Mouse (Mus musculus): Measurements from ENCODE around the gene Lin9.
A peak's percentile ranks its signal among the peaks of the same experiment; 100 is the strongest.
"Not testable (repeated sequence)": the region's sequence is repeated elsewhere in the genome, so short reads cannot be mapped to it uniquely, and the experiment has no call there.

Lin9 gene

DNA sequence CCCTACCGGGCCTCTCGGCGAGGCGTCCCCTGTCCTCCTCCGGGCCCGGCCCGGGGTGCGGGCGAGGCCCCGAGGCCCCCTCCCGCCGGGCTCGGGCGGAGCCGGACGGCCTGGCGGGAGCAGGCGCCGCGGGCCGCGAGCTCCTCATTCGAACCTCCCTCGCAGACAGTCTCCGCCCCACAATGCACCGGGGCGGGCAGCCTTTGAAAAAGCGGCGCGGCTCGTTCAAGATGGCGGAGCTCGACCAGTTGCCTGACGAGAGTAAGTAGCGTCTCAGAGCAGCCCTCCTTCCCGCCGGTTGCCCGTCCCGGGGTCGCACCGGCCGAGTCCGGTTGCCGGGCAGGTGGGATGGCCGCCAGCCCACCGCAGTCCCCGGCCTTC is at the start of gene Lin9:
Lin9 (plus strand) TSS at position 14 of the 381 bp plus-strand sequence.
- peak; percentile 92 to 94 for DNase-seq

DNA sequence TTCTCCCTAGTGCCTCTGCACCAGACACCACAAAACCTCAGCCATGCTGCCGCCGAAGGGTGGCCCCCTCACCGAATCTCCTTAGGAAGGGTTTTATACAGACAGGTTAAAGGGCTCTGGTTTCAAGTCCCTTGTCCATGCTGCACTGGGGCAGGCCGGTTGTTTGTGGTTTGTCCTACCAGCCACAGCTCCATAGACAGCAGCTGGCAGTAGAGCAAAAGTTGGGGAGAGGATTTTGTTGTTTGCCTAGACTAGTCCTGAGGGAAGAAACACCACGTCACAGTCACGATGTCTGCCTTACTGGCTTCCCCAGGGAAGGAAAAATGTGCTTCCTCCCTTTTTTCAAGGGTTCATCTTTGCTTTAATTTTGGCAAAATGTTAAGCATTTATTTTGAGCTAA is 40.4 kb upstream of the Lin9 start:
- no peak for DNase-seq

GRCm38 (mm10) chr1:180601806-180602205 is 39.1 kb upstream of the Lin9 start:
- no peak for DNase-seq

DNA sequence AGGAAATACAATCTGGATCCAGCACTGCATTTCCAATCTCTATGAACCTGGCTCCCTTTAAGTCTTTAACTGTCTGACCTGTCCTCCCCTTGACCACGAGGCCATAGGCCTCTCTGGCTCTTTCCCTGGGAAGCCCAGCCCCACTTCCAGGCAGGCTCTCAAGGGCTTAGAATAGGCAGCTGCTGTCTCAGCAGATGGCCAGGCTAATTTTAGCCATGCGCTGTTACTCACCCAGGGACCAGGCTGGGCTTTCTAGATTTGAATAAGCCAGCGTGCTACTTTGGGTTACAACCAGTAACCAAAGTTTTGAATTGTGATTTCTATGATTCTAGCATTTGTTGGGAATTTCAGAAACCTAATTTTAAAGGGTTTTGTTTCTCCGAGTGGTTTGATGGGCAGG is 36.4 kb upstream of the Lin9 start:
- peak; percentile 16 to 58 for DNase-seq

DNA sequence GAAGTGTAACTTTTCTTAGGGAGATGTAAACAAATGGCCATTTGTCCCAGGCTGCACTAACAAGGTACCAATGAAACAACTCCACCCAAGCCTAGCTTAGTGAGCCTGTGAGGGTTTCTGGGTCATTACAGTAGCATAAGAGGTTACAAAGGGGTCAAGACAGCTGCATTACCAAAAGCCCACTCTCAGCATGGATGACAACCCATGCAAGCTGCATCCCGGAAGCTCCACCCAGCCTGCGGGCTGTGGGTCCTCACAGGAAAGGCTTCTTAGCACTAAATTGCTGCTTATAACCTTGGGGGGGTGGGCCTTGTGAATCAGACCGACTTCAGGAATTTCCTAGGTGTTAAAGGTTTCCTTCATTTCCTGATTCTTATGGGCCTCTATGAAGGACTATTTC is 34.8 kb upstream of the Lin9 start:
- DNase-seq: peak in 1 of 2 experiments; percentile 3

DNA sequence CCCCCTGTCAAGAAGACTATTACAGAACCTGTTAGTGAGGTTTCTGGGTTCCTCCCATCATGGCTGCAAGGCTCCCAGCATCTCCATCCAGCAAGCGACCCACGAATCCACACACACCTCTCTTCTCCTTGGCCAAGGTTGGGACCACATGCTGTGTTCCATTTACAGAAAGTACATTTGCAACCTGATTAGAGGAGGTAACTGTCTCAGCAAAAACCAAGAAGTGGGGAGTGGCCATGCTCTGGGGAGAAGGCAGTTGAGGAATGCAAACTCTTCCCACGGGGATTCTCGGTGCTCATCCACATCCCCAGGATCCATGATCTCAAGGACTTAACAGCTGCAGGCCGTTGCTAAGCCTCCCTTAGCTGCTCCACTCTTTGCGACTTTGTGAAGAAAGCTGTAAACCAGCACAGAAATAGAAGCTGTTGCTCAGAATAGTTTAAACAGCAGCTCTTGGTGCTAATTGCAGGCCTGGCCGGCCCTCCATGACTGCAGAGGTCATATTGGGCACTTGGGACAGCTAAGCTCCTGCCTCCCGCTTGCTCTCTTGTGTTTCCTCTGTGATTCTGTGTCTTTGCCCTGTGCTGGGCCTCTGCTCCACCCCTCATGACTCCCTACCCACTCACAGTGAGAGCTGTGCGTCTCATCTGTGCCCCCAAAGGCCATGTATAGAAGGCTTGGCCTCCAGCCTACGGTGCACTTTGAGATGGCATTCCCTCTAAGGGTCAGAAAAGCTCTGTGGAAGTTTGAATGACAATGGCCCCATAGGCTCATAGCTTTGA is 34.0 kb upstream of the Lin9 start:
- DNase-seq: no peak

GRCm38 (mm10) chr1:180607578-180607879 is 33.4 kb upstream of the Lin9 start:
- peak in 1 of 2 experiments; percentile 7 for DNase-seq

GRCm38 (mm10) chr1:180611842-180612241 is 29.1 kb upstream of the Lin9 start:
- DNase-seq: not testable (repeated sequence)

DNA sequence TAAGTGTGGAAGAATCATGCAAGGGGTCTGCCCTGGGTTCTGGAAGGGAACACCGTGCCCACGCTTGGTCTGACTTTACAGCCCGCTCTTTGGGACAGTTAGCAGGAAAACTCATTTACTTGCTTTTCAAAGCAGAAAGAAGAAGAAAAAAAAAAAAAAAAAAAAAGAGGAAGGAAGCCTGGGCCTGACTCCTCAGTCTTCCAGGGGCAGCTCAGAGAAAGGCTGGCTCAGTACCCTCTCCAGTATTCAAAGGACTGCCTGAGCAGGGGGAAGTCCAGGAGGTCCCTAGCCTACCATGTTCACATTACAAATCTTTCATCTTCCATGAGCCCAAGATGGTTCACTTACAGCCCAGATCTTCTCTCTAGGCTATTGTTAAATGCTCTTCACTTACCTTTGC is 24.2 kb upstream of the Lin9 start:
- DNase-seq: no peak

DNA sequence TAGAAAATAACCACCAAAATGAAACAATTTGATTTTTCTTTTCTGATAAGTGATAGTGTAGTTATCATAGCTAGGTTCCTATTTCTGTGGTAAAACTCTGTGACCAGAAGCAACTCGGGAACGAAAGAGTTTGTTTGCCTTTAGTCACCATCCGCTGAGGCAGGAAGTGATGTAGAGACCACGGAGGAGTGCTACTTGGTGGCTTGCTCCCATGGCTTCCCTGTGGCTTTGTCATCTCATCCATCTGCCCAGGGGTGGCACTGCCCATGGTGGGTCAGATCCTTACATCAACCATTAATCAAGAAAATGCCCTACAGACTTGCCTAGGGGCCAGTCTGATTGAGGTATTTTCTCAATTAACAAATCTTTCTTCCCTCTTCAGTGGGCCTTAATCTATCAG is 18.6 kb upstream of the Lin9 start:
- DNase-seq: no peak

DNA sequence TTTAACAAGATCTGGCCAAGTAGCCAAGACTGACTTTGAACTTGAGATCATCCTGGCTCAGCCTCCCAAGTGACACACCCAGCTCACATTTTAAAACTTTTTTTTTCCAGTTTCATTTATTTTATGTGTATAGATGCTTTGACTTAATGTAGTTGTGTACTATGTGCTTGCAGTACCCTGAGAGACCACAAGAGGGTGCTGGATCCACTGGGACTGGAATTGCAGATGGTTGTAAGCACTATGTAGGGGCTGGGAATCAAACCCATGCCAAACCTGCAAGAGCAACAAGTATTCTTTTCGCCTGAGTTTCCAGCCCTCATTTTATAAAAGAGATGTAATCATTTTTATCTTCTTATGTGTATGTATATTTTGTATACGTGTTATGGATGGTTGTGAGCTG is 17.0 kb upstream of the Lin9 start:
- peak in 1 of 2 experiments; percentile 28 for DNase-seq

DNA sequence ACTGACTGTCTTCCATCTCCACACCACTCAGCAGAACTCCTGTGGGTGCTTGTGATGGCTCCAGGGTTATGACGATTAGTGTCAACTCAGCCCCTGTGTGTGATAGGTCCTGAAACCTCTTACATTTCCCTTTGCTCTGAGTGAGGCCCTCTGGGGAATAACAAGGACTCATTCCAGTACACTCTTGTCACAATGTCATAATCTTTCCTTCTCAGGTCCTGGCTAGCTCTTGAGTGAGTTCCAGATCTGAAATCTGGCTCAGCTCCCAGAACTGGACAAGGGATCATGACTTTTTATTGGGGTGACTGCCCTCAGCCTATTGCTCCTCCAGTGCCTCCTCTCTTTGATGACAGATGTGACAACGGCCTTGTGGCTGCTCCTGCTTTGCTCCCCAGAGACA is 14.8 kb upstream of the Lin9 start:
- peak; percentile 73 to 79 for DNase-seq

DNA sequence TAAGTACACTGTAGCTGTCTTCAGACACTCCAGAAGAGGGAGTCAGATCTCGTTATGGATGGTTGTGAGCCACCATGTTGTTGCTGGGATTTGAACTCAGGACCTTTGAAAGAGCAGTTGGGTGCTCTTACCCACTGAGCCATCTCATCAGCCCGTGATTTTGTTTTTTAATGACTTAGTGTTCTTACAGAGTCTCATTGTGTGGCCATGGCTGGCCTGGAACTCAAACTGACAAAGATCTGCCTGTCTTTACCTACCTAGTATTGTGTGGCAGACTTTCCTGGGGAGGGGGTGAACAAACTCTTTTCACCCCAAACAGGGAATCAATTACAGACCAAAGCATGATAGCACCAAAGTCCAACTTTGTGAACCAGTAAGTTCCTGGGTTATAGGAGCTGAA is 3.2 kb upstream of the Lin9 start:
- DNase-seq: not testable (repeated sequence)

DNA sequence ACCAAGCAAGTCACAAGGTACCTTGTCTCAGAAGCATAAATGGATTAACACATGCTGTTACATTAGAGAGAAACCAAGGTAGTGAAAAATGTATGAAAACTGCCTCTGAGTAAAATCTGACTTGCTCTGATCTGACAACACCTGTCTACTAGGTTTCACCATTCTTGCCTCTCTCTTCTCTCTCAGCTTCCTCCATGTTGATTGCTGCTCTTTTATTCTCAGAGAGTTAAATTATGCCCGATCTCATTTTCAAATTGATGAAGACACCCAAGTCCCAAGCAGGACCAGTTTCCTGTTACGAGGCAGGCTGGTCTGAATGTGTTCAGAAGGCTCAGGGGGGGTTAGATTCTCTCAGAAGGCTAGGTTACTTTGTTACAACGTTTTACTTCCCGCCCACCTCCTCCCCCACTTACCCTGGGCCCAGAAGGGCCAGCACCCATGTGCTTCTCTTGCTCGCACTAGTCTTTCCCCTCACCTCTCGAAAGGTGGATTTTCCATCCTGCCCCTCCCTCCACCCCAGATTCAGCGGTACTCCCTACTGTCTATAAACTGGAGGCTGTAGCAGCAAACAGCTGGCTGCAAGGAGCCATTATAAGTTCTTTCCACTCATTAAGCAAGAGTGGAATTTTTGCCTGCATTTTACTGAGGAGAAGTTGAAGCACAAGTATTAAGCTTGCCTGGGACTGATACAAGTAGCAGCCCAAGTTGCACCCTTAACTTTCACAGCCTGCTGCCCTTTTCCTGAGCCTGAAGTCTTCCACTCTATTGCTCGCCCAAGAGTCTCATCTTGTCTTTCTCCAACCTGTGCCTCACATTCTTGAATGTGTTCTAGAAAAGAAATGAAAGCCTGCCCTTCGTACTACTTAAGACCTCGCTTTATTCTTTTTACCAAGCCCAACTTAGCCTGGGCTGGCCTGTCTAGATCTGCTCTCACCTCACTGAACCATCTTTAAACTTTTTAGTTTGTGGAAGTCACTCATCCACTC is 1.2 kb upstream of the Lin9 start:
- peak; percentile 5 to 50 for DNase-seq

GRCm38 (mm10) chr1:180640605-180641125 is 285 bp upstream of the Lin9 start:
- peak; percentile 36 to 70 for DNase-seq

DNA sequence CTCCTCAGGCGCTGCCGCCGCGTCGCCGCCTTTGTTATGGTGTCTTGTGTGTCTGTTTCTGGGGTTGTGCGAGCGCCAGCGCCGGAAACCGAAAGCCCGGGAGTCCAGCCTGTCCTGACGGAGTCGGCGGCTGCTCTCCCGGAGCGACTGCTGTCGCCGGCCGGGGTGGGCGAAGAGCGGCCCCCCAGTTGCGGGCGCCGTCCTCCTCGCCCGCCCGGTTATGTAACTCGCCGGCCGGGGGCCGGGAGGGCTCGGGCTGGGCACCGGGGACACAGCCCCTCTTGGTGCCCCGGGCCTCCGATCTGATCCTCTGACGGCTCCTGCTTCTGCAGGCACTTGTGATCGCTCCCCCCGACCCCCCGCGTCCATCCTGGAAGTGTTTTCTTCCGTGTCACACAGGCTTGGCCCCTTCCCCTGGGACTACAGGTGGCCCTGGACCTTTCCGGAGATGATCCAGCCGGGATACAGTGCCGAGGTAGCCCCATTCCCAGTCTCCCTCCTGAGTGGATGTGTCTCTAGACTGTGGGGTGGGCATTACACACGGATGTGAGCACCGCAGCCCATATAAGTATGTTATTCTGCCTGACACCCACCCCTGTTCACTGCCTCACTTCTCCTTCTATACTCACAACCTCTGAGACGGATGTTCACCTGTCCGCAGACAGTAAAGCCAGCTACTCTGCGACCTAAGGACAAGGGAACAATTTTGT is 723 bp downstream of the Lin9 start:
- DNase-seq: peak in 1 of 2 experiments; percentile 23

DNA sequence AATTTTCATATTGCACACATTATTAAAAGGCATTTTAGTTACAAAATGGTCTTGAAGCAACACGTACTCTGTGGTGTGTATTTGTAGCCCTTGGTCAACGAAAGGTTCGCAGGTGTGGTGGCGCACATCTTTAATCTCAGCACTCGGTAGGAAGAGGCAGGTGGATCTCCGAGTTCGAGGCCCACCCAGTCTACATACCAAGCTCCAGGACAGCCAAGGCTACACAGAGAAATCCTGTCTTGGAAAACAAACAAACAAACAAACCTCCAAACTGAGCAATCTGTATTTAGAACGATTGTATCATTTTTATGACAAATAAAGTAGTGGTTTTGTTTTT is 1.2 kb downstream of the Lin9 start:
- DNase-seq: no peak

- DNase-seq: no peak
These were observed 50.3 kb downstream of the Lin9 start for GRCm38 (mm10) chr1:180691284-180691683.

- peak in 1 of 2 experiments; percentile 38 for DNase-seq
These were observed 55.8 kb downstream of the Lin9 start, which contains the start of gene Mixl1 for GRCm38 (mm10) chr1:180696626-180697352. Mixl1 (minus strand) TSS chr1:180697034.

DNA sequence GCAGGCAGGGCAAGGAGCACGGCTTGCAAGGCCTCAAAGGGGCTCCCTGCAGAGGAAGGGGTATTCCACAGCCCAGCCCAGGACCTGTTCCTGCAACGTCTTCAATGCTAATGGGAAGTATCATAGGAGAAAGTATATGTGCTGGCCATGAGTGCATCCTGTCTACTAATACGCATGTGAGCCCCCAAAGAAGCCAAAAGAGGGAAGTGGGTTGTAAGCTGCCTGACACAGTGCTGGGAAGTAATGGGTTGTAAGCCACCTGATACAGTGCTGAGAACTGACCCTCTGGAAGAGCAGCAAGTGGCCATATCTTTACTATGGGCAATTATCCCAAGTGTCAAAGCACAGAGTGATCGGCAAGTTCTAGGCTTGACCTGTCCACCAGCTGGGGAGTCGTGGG is 57.1 kb downstream of the Lin9 start:
- no peak for DNase-seq

DNA sequence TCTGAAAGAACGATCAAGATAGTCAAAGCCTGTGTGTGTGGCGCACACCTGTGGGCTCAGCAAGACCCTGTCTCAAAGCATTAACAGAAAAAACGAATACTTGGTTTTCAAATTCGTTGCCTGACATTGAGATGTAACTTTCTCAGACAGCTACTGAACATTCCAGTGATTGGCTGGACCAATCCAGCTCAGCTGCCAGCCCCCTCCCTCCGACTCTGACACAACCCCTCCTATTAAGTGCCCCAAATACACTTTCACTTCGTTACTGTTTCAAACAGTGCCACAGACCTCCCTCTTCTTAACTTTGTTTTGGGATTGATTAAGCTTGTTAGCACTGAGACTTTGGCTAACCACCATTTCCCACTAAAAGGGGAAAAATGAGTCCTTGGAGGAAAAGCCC is 62.5 kb downstream of the Lin9 start:
- DNase-seq: no peak

- DNase-seq: peak in 1 of 2 experiments; percentile 12
These were observed 66.4 kb downstream of the Lin9 start for GRCm38 (mm10) chr1:180707368-180707767.
